Mouse (Mus musculus): ENCODE measurements around the gene 1110032A03Rik.

- TF ChIP-seq CTCF (IDR thresholded peaks at IDR 0.05; ENCODE audit: control insufficient read depth, insufficient read depth, insufficient read length) (no peak), MAX (IDR thresholded peaks at IDR 0.05) (no peak), USF1 (IDR thresholded peaks at IDR 0.05; ENCODE audit: low read depth) (no peak)
These were observed 33.2 kb upstream of the 1110032A03Rik start for GRCm38 (mm10) chr9:50808471-50808870.
